Mouse (Mus musculus): Measurements from ENCODE around the gene Shpk.

- no peak for TF ChIP-seq POLR2A (IDR thresholded peaks at IDR 0.05; ENCODE audit: borderline replicate concordance, extremely low read depth, low read depth, low read length)
- TF ChIP-seq CTCF (IDR thresholded peaks at IDR 0.05; ENCODE audit: insufficient read depth, low read length): no peak
Measured at GRCm38 (mm10) chr11:73242777-73243176, 43.5 kb downstream of the Shpk start.

All from lung, adult 2 months (tissue).